Mouse (Mus musculus) liver, embryonic 16.5 days (tissue): ENCODE data around the gene Susd3. TPM values are rescaled to one million over a fixed set of nuclear protein-coding genes. Genes with fewer than 3 reads are reported as not detected.

ENCODE experiments used
- ATAC-seq: fragments of 200-750 bp; cut with Nextera tagmentation; 2 replicates; pipeline ENCODE4 v1.8.0; 2017; ENCODE audit warnings: low read depth, mild to moderate bottlenecking, moderate number of reproducible peaks, moderate library complexity
- H3K27ac ChIP-seq: fragments of 300-500 bp; sonication (generic); 2 replicates; pipeline ENCODE4 v1.5.1; 2014; ENCODE audit warnings: mild to moderate bottlenecking, low read length
- H3K27me3 ChIP-seq: fragments of 300-500 bp; sonication (generic); 2 replicates; pipeline ENCODE4 v1.6.1; 2014; ENCODE audit warnings: low read depth, low read length, mixed read lengths; ENCODE audit not compliant: control insufficient read depth, insufficient read depth
- H3K36me3 ChIP-seq: fragments of 300-500 bp; sonication (generic); 2 replicates; pipeline ENCODE4 v1.6.1; 2014; ENCODE audit warnings: mild to moderate bottlenecking; ENCODE audit not compliant: control insufficient read depth, insufficient read depth
- H3K4me1 ChIP-seq: fragments of 300-500 bp; sonication (generic); 2 replicates; pipeline ENCODE4 v1.6.1; 2014; ENCODE audit warnings: low read depth, low read length, mixed read lengths; ENCODE audit not compliant: control insufficient read depth
- H3K4me2 ChIP-seq: fragments of 300-500 bp; sonication (generic); 2 replicates; pipeline ENCODE4 v1.6.1; 2014; ENCODE audit warnings: low read depth, low read length, mixed read lengths
- H3K4me3 ChIP-seq: fragments of 300-500 bp; sonication (generic); 2 replicates; pipeline ENCODE4 v1.5.1; 2014; ENCODE audit warnings: low read depth, mild to moderate bottlenecking, low read length
- H3K9ac ChIP-seq: fragments of 300-500 bp; sonication (generic); 2 replicates; pipeline ENCODE4 v1.6.1; 2014; ENCODE audit warnings: low read depth, low read length
- H3K9me3 ChIP-seq: fragments of 300-500 bp; sonication (generic); replicated peaks from 2 replicates; pipeline ENCODE4 v1.6.1; 2016; ENCODE audit warnings: low read length; ENCODE audit not compliant: control insufficient read depth
- WGBS: fragments of 180-500 bp; shearing (Covaris S2); extraction: QIAGEN DNeasy Blood & Tissue Kit; methylation state at CpG from one replicate; pipeline ENCODE4 v1.1.7; 2014; ENCODE audit not compliant: insufficient replicate concordance; 5-methylcytosine and 5-hydroxymethylcytosine counted together
- polyA plus RNA-seq: library from polyadenylated mRNA; unstranded; fragments of >200 nt; fragmentation: Nextera tagmentation; extraction: Ambion mirVana; gene quantifications from 2 replicates; pipeline ENCODE4 v1.2.1, GENCODE M21; 2015

The Susd3 gene
- polyA plus RNA-seq, 1 experiment from 2014 or later = 2.0 TPM

DNA sequence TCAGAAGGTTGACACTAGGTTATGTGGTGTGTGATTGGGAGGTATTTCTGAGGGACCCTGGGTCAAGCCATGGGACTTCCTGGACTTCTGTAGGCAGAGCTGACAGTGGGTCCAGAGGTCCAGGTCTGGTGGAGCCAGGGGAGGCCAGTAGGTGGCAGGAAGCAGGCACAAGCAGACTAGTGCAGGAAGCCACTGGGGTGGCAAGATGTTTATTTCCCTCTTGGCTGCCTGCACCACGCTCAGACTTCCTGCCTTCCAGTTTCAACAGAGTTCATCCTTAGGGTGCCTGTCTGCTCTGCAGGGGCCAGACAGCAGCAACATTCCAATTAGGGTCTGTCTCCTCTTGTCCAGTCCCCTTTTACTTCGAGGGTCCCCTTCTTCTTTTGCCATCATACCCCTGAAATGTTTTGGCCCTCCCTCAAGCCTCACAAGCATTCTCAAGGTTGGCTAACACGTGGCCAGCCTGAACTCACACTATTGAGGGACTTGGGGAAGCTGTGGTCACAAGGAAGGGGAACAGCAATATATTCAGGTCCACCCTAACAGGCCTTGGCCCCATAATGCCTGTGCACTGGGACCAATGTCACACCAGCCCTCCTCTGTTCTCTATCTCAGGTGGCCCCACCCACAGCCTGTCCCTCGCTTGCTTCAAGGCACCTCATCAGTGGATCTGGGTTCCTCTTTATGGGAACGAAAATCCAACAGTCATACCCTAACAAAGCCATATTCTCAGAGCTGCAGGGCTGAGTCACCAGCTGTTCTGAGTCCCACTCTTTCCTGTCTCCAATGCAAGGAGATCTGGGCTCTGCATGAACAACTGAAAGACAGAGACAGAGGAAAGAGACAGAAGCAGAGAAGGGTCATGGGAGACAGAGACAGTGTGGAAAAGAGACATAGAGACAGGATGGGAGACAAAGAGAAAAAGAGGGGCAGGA lies 23.6 kb upstream of the Susd3 start:
- no peak overlapping the region for H3K4me3 ChIP-seq
- no peaks in the 10 kb centered on the region; the same call in 1 of the 2 replicates for H3K4me1 ChIP-seq
- H3K27ac ChIP-seq = peak overlapping the region; percentile 54
- WGBS = 24% methylated on average over 5 of the region's 5 CpGs
- ATAC-seq = peak; percentile 63
- no peaks in the 10 kb centered on the region for H3K36me3 ChIP-seq
- no peak overlapping the region for H3K4me2 ChIP-seq
- no peaks in the 10 kb centered on the region for H3K9me3 ChIP-seq
- H3K27me3 ChIP-seq = no peaks in the 10 kb centered on the region
- H3K9ac ChIP-seq = no peak overlapping the region

DNA sequence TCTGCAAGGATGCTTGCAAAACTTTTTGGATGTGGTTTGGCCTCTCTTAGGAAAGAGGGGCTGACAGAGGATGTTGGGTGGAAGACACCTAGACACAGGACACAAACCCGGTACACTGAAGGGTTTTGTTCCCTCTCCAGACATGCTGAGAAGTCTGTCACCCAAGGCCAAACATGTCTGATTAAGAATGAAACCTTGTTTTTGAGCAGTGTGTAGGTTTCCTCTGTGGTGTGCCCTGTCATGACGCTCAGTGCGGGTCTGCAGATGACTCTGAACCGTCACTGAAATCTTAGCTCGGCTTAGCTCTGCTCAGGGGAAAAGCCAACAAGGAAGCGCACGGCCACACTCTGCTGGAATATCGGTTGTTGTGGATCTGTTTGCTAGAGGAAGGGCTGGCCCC lies 22.0 kb upstream of the Susd3 start:
- Histone ChIP-seq H3K9me3 (no peaks in the 10 kb centered on the region), H3K4me2 (no peak overlapping the region), H3K36me3 (no peaks in the 10 kb centered on the region), H3K9ac (no peak overlapping the region), H3K4me1 (no peaks in the 10 kb centered on the region; the same call in 1 of the 2 replicates), H3K27me3 (no peaks in the 10 kb centered on the region), H3K4me3 (no peak overlapping the region), H3K27ac (no peak overlapping the region)
- no peak for ATAC-seq
- WGBS = 67% methylated on average over 8 of the region's 8 CpGs

DNA sequence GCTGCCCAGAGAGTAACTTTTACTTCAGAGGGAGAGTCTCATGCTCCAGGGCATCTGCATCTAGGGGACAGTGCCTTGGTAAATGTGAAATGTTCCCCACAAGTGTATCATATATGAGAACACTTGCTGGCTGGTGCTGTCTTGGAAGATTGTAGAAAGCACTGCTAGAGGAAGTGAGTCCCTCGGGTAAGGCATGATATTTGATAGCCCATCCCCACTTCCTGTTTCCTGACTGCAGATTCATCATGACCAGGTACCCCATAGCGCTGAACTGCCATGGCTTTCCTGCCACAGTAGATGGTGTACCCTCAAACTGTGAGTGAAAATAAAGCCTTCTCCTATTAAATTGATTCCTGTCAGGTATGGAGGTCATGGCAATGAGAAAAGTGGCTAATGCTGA lies 19.1 kb upstream of the Susd3 start:
- no peak overlapping the region for H3K4me2 ChIP-seq
- H3K9ac ChIP-seq = no peak overlapping the region
- H3K9me3 ChIP-seq = no peaks in the 10 kb centered on the region
- H3K4me1 ChIP-seq = no peaks in the 10 kb centered on the region; the same call in 1 of the 2 replicates
- no peak overlapping the region for H3K27ac ChIP-seq
- WGBS = 3% methylated on average over 2 of the region's 2 CpGs
- H3K4me3 ChIP-seq = no peak overlapping the region
- H3K36me3 ChIP-seq = no peaks in the 10 kb centered on the region
- ATAC-seq = no peak
- no peaks in the 10 kb centered on the region for H3K27me3 ChIP-seq

DNA sequence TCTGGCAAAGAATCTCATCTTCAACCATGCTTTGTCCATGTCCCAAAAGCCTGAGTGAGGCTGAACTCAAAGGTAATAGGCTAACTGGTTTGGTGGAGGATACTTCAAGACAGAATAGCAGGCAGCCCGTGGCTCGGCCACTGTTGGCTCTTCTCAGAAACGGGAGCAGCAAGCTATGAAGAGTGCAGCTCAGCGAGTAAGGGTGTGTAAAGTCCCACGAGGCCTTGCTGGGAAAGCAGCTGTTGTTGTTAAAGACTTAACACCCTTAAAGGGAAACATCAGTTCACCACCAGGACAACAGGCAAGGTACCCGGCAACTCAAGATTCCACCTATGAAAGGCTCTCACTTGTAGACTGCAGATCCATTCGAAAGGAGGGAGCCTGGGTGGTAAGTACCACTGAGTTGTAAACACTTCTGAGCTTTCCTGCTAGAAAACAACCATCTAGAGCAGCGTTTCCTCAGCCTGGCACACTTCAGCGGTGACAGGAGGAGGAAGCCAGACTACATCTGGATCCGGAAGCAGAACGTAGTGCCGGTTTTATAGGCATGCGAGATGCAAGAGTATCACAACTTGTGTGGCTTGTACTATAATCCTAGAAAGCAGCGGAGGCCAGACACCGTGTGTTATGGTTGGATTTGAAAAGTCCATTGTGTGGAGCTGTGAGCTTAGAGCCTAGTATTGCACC lies 11.7 kb upstream of the Susd3 start:
- no peaks in the 10 kb centered on the region for H3K27me3 ChIP-seq
- no peaks in the 10 kb centered on the region for H3K9me3 ChIP-seq
- WGBS = 44% methylated on average over 15 of the region's 15 CpGs
- H3K4me2 ChIP-seq = no peak overlapping the region
- H3K4me1 ChIP-seq = no peaks in the 10 kb centered on the region
- H3K36me3 ChIP-seq = no peaks in the 10 kb centered on the region
- no peak overlapping the region for H3K9ac ChIP-seq
- ATAC-seq = no peak
- no peak overlapping the region for H3K27ac ChIP-seq
- no peak overlapping the region for H3K4me3 ChIP-seq

DNA sequence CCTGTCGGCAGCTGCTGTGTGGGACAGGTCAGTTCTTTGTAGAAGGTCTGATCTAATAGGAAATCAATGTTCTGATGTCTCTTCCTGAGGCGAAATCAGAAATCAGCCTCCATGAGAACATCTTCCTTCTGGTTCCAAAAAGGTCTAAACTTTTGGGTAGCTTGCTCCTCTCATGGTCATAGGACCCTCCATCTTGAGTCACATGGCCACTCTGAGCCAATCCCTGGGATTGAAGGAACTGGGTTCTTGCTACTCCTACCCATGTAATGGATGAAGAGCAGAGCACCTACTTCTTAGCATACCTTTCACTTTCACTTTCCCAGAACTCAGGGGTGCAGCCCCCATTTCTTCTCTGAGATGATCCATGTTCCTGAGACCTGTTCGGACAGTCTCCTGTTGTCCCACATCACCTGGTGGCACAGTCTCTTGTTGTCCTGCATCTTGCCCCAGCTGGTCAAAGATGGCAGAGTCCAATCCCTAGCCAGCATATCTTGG lies 9.4 kb upstream of the Susd3 start:
- Histone ChIP-seq H3K4me3 (no peak overlapping the region), H3K27ac (no peak overlapping the region), H3K27me3 (no peaks in the 10 kb centered on the region), H3K4me2 (no peak overlapping the region), H3K36me3 (no peaks in the 10 kb centered on the region), H3K4me1 (no peaks in the 10 kb centered on the region), H3K9ac (no peak overlapping the region), H3K9me3 (no peaks in the 10 kb centered on the region)
- ATAC-seq = no peak
- 55% methylated on average over 3 of the region's 3 CpGs for WGBS

DNA sequence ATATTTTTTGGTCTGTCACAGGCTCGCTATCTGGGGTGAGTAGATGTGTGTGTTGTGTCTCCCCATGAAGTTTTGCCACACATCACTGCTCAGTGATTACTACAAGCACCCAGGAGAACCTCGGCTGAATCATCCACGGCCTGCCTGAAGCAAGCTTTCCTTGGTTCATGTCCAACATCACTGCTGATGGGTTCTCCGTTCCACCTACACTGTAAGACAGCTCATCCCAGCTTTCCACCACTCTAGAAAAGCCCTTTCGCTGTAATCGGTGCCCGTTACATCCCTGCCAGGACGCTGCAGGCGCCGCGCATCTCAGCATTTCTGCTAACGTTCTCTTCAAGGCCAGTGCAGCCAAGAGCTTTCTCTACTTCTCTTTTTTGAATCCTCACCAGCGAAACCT lies 4.2 kb upstream of the Susd3 start:
- no peaks in the 10 kb centered on the region for H3K9me3 ChIP-seq
- no peak overlapping the region for H3K4me3 ChIP-seq
- ATAC-seq = no peak
- H3K4me2 ChIP-seq = no peak overlapping the region
- H3K36me3 ChIP-seq = no peaks in the 10 kb centered on the region
- no peak overlapping the region for H3K9ac ChIP-seq
- 53% methylated on average over 13 of the region's 13 CpGs for WGBS
- H3K27ac ChIP-seq = no peak overlapping the region; the same call in 1 of the 2 replicates
- H3K27me3 ChIP-seq = peaks cover 10% of the 10 kb centered on the region
- peaks cover 7% of the 10 kb centered on the region for H3K4me1 ChIP-seq

DNA sequence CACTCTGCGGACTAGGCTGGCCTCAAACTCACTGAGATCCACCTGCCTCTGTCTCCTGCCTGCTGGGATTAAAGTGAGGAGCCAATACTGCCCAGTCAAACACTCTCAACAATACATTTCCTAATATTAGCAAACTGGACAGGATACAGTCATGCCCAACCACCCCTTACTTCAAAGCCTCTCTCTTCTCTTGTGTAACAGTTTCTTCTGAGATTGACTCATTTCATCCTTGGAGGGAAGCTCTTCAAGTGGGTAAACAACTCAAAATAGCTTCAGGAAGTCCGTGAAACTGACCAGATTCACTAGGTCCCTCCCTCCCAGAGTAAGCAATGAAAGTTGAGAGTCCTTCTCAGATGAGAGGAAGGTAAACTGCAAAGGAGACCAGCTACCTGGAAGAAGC lies 3.6 kb upstream of the Susd3 start:
- Histone ChIP-seq H3K4me2 (no peak overlapping the region), H3K9ac (no peak overlapping the region), H3K9me3 (no peaks in the 10 kb centered on the region), H3K4me3 (no peak overlapping the region), H3K36me3 (no peaks in the 10 kb centered on the region), H3K4me1 (peaks cover 7% of the 10 kb centered on the region), H3K27ac (no peak overlapping the region; the same call in 1 of the 2 replicates), H3K27me3 (peaks cover 16% of the 10 kb centered on the region)
- no peak for ATAC-seq
- 39% methylated on average over 2 of the region's 2 CpGs for WGBS

DNA sequence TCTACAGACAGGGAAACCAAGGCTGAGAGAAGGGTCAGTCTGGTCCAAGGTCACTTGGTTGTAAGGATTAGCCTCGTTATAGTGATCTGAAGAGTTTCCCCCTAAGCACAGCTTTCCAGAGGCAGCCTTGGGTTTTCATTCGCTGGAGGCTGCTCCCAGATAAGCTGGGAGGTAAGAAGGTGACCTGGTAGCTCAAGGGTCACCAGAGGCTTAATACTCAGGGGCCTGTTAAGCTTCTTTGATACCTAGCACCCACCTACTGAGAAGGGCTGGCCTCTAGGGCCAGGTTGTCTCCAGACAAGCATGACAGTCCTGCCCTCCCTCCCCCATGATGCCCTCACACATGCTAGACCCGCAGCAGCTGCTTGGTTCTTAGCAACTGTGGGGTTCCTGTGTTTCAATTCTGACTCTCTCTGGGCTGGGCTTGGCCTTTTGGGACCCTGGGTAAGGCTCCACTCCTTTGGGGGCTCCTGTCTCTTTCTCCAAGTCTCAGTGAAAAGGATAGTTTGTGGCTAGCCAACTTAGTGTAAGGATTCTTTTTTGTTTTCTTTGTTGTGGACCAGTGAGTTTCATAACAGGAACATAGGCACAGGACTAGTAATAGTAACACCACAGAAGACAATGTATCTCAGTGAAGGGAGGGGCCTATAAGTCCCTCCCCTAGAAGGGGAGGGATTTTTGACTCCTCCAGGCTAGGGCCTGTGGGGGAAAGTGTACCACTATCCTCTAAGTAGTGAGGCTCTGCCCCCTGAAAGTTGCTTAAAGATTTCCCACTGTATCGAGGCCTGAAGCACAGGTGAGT lies 2.4 kb upstream of the Susd3 start:
- Histone ChIP-seq H3K9ac (no peak overlapping the region), H3K9me3 (no peaks in the 10 kb centered on the region), H3K4me2 (no peak overlapping the region), H3K27me3 (peaks cover 21% of the 10 kb centered on the region), H3K4me1 (peaks cover 7% of the 10 kb centered on the region), H3K27ac (no peak overlapping the region), H3K36me3 (no peaks in the 10 kb centered on the region), H3K4me3 (no peak overlapping the region)
- 43% methylated on average over 4 of the region's 4 CpGs for WGBS
- ATAC-seq = no peak
